Mouse (Mus musculus): ENCODE data around the gene Olfr1199. TPM values are rescaled to one million over a fixed set of nuclear protein-coding genes. Genes with fewer than 3 reads are reported as not detected.

Gene Olfr1199
- not detected in 2 replicates for polyA plus RNA-seq (2015; fragmentation: Nextera tagmentation; extraction: Ambion mirVana)

- H3K9ac ChIP-seq (ENCODE audit: low read length): no peak within 1 kb of the TSS
- no peaks in the 10 kb centered on the region for H3K27me3 ChIP-seq (ENCODE audit: control insufficient read depth, insufficient read depth, low read length)
- no peak within 1 kb of the TSS for H3K4me3 ChIP-seq (ENCODE audit: low read length)
- H3K9me3 ChIP-seq (replicated peaks; ENCODE audit: control insufficient read depth, low read length): no peaks in the 10 kb centered on the region
- H3K27ac ChIP-seq (ENCODE audit: low read length): no peak within 1 kb of the TSS
- H3K4me1 ChIP-seq (ENCODE audit: control insufficient read depth, insufficient read depth, low read length): no peaks in the 10 kb centered on the region
- no peak within 1 kb of the TSS for H3K4me2 ChIP-seq (ENCODE audit: low read depth, low read length)
- H3K36me3 ChIP-seq (ENCODE audit: control insufficient read depth, insufficient read depth): no peaks in the 10 kb centered on the region
- 81% methylated on average over 2 of the region's 2 CpGs for WGBS
- no peak for ATAC-seq (replicated peaks; ENCODE audit: extremely low read depth, insufficient read depth, low FRiP score)
Observed at GRCm38 (mm10) chr2:88760369-88760768, at the start of gene Olfr1199. Gene Olfr1199, minus strand, starts transcription at chr2:88760469.

- Histone ChIP-seq H3K9me3 (replicated peaks; ENCODE audit: control insufficient read depth, low read length) (no peaks in the 10 kb centered on the region), H3K4me3 (ENCODE audit: low read length) (no peak within 1 kb of the TSS), H3K27me3 (ENCODE audit: control insufficient read depth, insufficient read depth, low read length) (no peaks in the 10 kb centered on the region), H3K36me3 (ENCODE audit: control insufficient read depth, insufficient read depth) (no peaks in the 10 kb centered on the region), H3K27ac (ENCODE audit: low read length) (no peak within 1 kb of the TSS), H3K4me1 (ENCODE audit: control insufficient read depth, insufficient read depth, low read length) (no peaks in the 10 kb centered on the region), H3K4me2 (ENCODE audit: low read depth, low read length) (no peak within 1 kb of the TSS), H3K9ac (ENCODE audit: low read length) (no peak within 1 kb of the TSS)
- no peak for ATAC-seq (replicated peaks; ENCODE audit: extremely low read depth, insufficient read depth, low FRiP score)
- WGBS: 76% methylated on average over 6 of the region's 6 CpGs
Observed at GRCm38 (mm10) chr2:88792736-88793135, 32.5 kb upstream of the Olfr1199 start, which contains the start of gene Olfr1201. Gene Olfr1201, plus strand, starts transcription at chr2:88793036.

- Histone ChIP-seq H3K4me3 (ENCODE audit: low read length) (no peak within 1 kb of the TSS), H3K9me3 (replicated peaks; ENCODE audit: control insufficient read depth, low read length) (no peaks in the 10 kb centered on the region), H3K36me3 (ENCODE audit: control insufficient read depth, insufficient read depth) (no peaks in the 10 kb centered on the region), H3K27me3 (ENCODE audit: control insufficient read depth, insufficient read depth, low read length) (no peaks in the 10 kb centered on the region), H3K9ac (ENCODE audit: low read length) (no peak within 1 kb of the TSS), H3K4me1 (ENCODE audit: control insufficient read depth, insufficient read depth, low read length) (no peaks in the 10 kb centered on the region), H3K4me2 (ENCODE audit: low read depth, low read length) (no peak within 1 kb of the TSS), H3K27ac (ENCODE audit: low read length) (no peak within 1 kb of the TSS)
- WGBS: 61% methylated on average over 2 of the region's 2 CpGs
- ATAC-seq (replicated peaks; ENCODE audit: extremely low read depth, insufficient read depth, low FRiP score): no peak
Observed at GRCm38 (mm10) chr2:88770388-88770787, 10.1 kb upstream of the Olfr1199 start, which contains the start of gene Olfr1200. Gene Olfr1200, minus strand, starts transcription at chr2:88770488.

DNA sequence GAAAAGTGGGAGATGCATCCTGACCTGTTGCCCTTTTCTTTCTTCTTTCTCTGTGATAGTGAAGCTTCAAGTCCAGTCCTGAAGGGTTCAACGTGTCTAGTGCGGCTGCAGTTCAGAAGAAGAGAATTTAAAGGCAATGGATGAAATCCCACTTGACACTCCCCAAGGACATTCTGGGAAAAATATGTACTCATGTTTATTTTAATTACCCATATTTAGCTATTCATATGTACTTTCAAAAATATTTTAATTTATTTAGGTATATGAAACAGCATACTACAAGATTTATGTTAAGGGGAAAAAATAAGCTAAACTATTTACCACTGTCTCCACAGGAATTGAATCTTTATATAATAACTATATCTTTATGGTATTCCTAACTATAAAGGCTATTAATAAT is 9.0 kb downstream of the Olfr1199 start, which contains the start of gene Olfr1198:
Olfr1198 (minus strand) TSS at position 101 of the 400 bp plus-strand sequence.
- Histone ChIP-seq H3K4me2 (ENCODE audit: low read depth, low read length) (no peak within 1 kb of the TSS), H3K4me3 (ENCODE audit: low read length) (no peak within 1 kb of the TSS), H3K4me1 (ENCODE audit: control insufficient read depth, insufficient read depth, low read length) (no peaks in the 10 kb centered on the region), H3K36me3 (ENCODE audit: control insufficient read depth, insufficient read depth) (no peaks in the 10 kb centered on the region), H3K27me3 (ENCODE audit: control insufficient read depth, insufficient read depth, low read length) (no peaks in the 10 kb centered on the region), H3K27ac (ENCODE audit: low read length) (no peak within 1 kb of the TSS), H3K9me3 (replicated peaks; ENCODE audit: control insufficient read depth, low read length) (no peaks in the 10 kb centered on the region), H3K9ac (ENCODE audit: low read length) (no peak within 1 kb of the TSS)
- no peak for ATAC-seq (replicated peaks; ENCODE audit: extremely low read depth, insufficient read depth, low FRiP score)
- 79% methylated on average over 2 of the region's 2 CpGs for WGBS

DNA sequence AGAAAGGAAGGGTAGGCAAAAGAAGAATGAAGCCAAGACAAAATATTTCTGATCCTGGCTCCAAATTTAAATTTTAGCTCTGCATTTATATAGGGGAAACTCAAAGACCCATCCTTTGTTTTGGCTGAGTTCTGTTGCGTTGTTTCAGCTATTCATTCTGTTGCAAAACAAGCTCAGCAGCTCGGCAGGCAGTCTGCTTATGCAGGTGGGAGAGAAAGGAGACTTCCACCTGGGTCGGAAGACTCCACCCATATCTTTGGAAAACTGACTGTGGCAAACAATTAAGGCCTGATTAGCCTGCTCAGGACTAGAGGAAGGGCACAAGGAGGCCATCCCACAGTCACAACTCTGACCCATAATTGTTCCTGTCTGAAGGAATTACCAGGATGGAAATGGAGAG is 16.9 kb downstream of the Olfr1199 start:
- WGBS: 72% methylated on average over 3 of the region's 3 CpGs
- Histone ChIP-seq H3K4me1 (ENCODE audit: control insufficient read depth, insufficient read depth, low read length) (no peaks in the 10 kb centered on the region), H3K36me3 (ENCODE audit: control insufficient read depth, insufficient read depth) (no peaks in the 10 kb centered on the region), H3K4me2 (ENCODE audit: low read depth, low read length) (no peak overlapping the region), H3K4me3 (ENCODE audit: low read length) (no peak overlapping the region), H3K27ac (ENCODE audit: low read length) (no peak overlapping the region), H3K9me3 (replicated peaks; ENCODE audit: control insufficient read depth, low read length) (no peaks in the 10 kb centered on the region), H3K27me3 (ENCODE audit: control insufficient read depth, insufficient read depth, low read length) (no peaks in the 10 kb centered on the region), H3K9ac (ENCODE audit: low read length) (no peak overlapping the region)
- ATAC-seq (replicated peaks; ENCODE audit: extremely low read depth, insufficient read depth, low FRiP score): no peak

DNA sequence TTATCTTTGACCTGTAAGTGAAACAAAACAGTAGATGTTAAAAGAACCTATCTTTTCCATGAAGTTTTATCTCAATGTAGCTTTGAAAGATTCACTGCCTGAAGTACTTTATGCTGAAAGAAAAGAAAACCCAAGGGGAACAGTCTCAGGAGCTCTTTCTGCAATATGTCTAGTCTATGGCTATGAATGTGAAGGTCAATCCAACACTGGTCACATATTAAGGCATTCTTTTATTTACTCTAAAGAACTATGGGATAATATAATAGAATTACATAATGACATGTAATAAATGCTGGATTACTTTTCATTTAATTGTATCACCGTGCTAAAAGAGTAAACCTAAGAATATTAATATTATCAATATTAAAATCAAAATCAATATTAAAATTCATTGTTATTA is 28.0 kb downstream of the Olfr1199 start, which contains the start of gene Olfr1197:
Olfr1197 (minus strand) TSS at position 101 of the 400 bp plus-strand sequence.
- no peaks in the 10 kb centered on the region for H3K4me1 ChIP-seq (ENCODE audit: control insufficient read depth, insufficient read depth, low read length)
- no peak within 1 kb of the TSS for H3K4me2 ChIP-seq (ENCODE audit: low read depth, low read length)
- no peak within 1 kb of the TSS for H3K4me3 ChIP-seq (ENCODE audit: low read length)
- no peak for ATAC-seq (replicated peaks; ENCODE audit: extremely low read depth, insufficient read depth, low FRiP score)
- no peaks in the 10 kb centered on the region for H3K27me3 ChIP-seq (ENCODE audit: control insufficient read depth, insufficient read depth, low read length)
- no peaks in the 10 kb centered on the region for H3K36me3 ChIP-seq (ENCODE audit: control insufficient read depth, insufficient read depth)
- H3K27ac ChIP-seq (ENCODE audit: low read length): no peak within 1 kb of the TSS
- H3K9ac ChIP-seq (ENCODE audit: low read length): no peak within 1 kb of the TSS
- H3K9me3 ChIP-seq (replicated peaks; ENCODE audit: control insufficient read depth, low read length): no peaks in the 10 kb centered on the region
- WGBS: 67% methylated on average over 1 of the region's 1 CpGs

- Histone ChIP-seq H3K36me3 (ENCODE audit: control insufficient read depth, insufficient read depth) (no peaks in the 10 kb centered on the region), H3K4me2 (ENCODE audit: low read depth, low read length) (no peak within 1 kb of the TSS), H3K27me3 (ENCODE audit: control insufficient read depth, insufficient read depth, low read length) (no peaks in the 10 kb centered on the region), H3K9me3 (replicated peaks; ENCODE audit: control insufficient read depth, low read length) (no peaks in the 10 kb centered on the region), H3K4me1 (ENCODE audit: control insufficient read depth, insufficient read depth, low read length) (no peaks in the 10 kb centered on the region), H3K27ac (ENCODE audit: low read length) (no peak within 1 kb of the TSS), H3K9ac (ENCODE audit: low read length) (no peak within 1 kb of the TSS), H3K4me3 (ENCODE audit: low read length) (no peak within 1 kb of the TSS)
- WGBS: 72% methylated on average over 2 of the region's 2 CpGs
- ATAC-seq (replicated peaks; ENCODE audit: extremely low read depth, insufficient read depth, low FRiP score): no peak
Observed at GRCm38 (mm10) chr2:88704497-88704896, 55.8 kb downstream of the Olfr1199 start, which contains the start of gene Olfr1196. Gene Olfr1196, minus strand, starts transcription at chr2:88704597.

Other genes with a start within 250 kb of the Olfr1199 start
- not detected in 2 replicates for gene Olfr1186, start 241.9 kb downstream of the Olfr1199 start, polyA plus RNA-seq (2015; fragmentation: Nextera tagmentation; extraction: Ambion mirVana)
- gene Olfr1188, start 203.5 kb downstream of the Olfr1199 start, polyA plus RNA-seq (2015; fragmentation: Nextera tagmentation; extraction: Ambion mirVana): not detected in 2 replicates
- gene Olfr1189, start 174.0 kb downstream of the Olfr1199 start, polyA plus RNA-seq (2015; fragmentation: Nextera tagmentation; extraction: Ambion mirVana): not detected in 2 replicates
- gene Olfr1191-ps1, start 119.9 kb downstream of the Olfr1199 start, polyA plus RNA-seq (2015; fragmentation: Nextera tagmentation; extraction: Ambion mirVana): not detected in 2 replicates
- gene Olfr1192-ps1, start 112.0 kb downstream of the Olfr1199 start, polyA plus RNA-seq (2015; fragmentation: Nextera tagmentation; extraction: Ambion mirVana): not detected in 2 replicates
- not detected in 2 replicates for gene Olfr1193, start 84.8 kb downstream of the Olfr1199 start, polyA plus RNA-seq (2015; fragmentation: Nextera tagmentation; extraction: Ambion mirVana)
- gene Olfr1195, start 71.3 kb downstream of the Olfr1199 start, polyA plus RNA-seq (2015; fragmentation: Nextera tagmentation; extraction: Ambion mirVana): not detected in 2 replicates
- gene Olfr1196, start 55.9 kb downstream of the Olfr1199 start, polyA plus RNA-seq (2015; fragmentation: Nextera tagmentation; extraction: Ambion mirVana): not detected in 2 replicates
- not detected in 2 replicates for gene Olfr1197, start 28.1 kb downstream of the Olfr1199 start, polyA plus RNA-seq (2015; fragmentation: Nextera tagmentation; extraction: Ambion mirVana)
- gene Olfr1198, start 9.1 kb downstream of the Olfr1199 start, polyA plus RNA-seq (2015; fragmentation: Nextera tagmentation; extraction: Ambion mirVana): not detected in 2 replicates
- not detected in 2 replicates for gene Olfr1200, start 10.0 kb upstream of the Olfr1199 start, polyA plus RNA-seq (2015; fragmentation: Nextera tagmentation; extraction: Ambion mirVana)
- gene Olfr1201, start 32.6 kb upstream of the Olfr1199 start, polyA plus RNA-seq (2015; fragmentation: Nextera tagmentation; extraction: Ambion mirVana): not detected in 2 replicates
- not detected in 2 replicates for gene Olfr1202, start 54.0 kb upstream of the Olfr1199 start, polyA plus RNA-seq (2015; fragmentation: Nextera tagmentation; extraction: Ambion mirVana)
- gene Olfr1205, start 69.3 kb upstream of the Olfr1199 start, polyA plus RNA-seq (2015; fragmentation: Nextera tagmentation; extraction: Ambion mirVana): not detected in 2 replicates
- not detected in 2 replicates for gene Olfr1204, start 88.8 kb upstream of the Olfr1199 start, polyA plus RNA-seq (2015; fragmentation: Nextera tagmentation; extraction: Ambion mirVana)
- not detected in 2 replicates for gene Olfr1206, start 102.8 kb upstream of the Olfr1199 start, polyA plus RNA-seq (2015; fragmentation: Nextera tagmentation; extraction: Ambion mirVana)
- gene Olfr1208, start 141.8 kb upstream of the Olfr1199 start, polyA plus RNA-seq (2015; fragmentation: Nextera tagmentation; extraction: Ambion mirVana): not detected in 2 replicates
- not detected in 2 replicates for gene Olfr1209, start 154.7 kb upstream of the Olfr1199 start, polyA plus RNA-seq (2015; fragmentation: Nextera tagmentation; extraction: Ambion mirVana)
- not detected in 2 replicates for gene Olfr1211, start 177.6 kb upstream of the Olfr1199 start, polyA plus RNA-seq (2015; fragmentation: Nextera tagmentation; extraction: Ambion mirVana)
- not detected in 2 replicates for gene Olfr1212, start 193.5 kb upstream of the Olfr1199 start, polyA plus RNA-seq (2015; fragmentation: Nextera tagmentation; extraction: Ambion mirVana)
- gene Gm13762, start 219.8 kb upstream of the Olfr1199 start, polyA plus RNA-seq (2015; fragmentation: Nextera tagmentation; extraction: Ambion mirVana): not detected in 2 replicates
- gene Olfr1214, start 232.2 kb upstream of the Olfr1199 start, polyA plus RNA-seq (2015; fragmentation: Nextera tagmentation; extraction: Ambion mirVana): not detected in 2 replicates
- gene Olfr1215, start 246.5 kb upstream of the Olfr1199 start, polyA plus RNA-seq (2015; fragmentation: Nextera tagmentation; extraction: Ambion mirVana): not detected in 2 replicates

Measured in heart, embryonic 16.5 days (tissue).